Mouse (Mus musculus) gastrocnemius, postnatal 4 days (tissue): ENCODE results near the gene Olfr826. TPM values are rescaled to one million over a fixed set of nuclear protein-coding genes. Genes with fewer than 3 reads are reported as not detected.
"Not testable (repeated sequence)": the region's sequence is repeated elsewhere in the genome, so short reads cannot be mapped to it uniquely, and the experiment has no call there.

Experiments used
- DNase-seq, 2 experiments: peaks; one replicate each; pipeline ENCODE4 v3.0.0; 2021 to 2022; ENCODE audit warnings: low spot score in 2 of 2, mixed read lengths in 2 of 2
- long read RNA-seq, 2 experiments: library from polyadenylated mRNA; stranded (forward); transcript quantifications; one replicate each; pipeline ENCODE4 v2.0.0; 2021
- total RNA-seq, 2 experiments: library from RNA; stranded (reverse); gene quantifications; 2 replicates each; pipeline ENCODE4 v1.2.3; 2021

The Olfr826 gene
- not detected for total RNA-seq
- long read RNA-seq, experiment 1 = 0 reads
- long read RNA-seq, experiment 2 = 0 reads

GRCm38 (mm10) chr10:130184086-130184485 lies at the start of gene Olfr826:
Gene Olfr826 (minus strand): TSS chr10:130184186.
- DNase-seq = no peak

GRCm38 (mm10) chr10:130232117-130232516 lies 48.1 kb upstream of the Olfr826 start:
- DNase-seq = no peak

- no peak for DNase-seq
Measured at GRCm38 (mm10) chr10:130229584-130229983, 45.6 kb upstream of the Olfr826 start.

GRCm38 (mm10) chr10:130228246-130228645 lies 44.3 kb upstream of the Olfr826 start:
- DNase-seq = peak in 1 of 2 experiments; percentile 22

- DNase-seq = no peak
Measured at GRCm38 (mm10) chr10:130225034-130225433, 41.0 kb upstream of the Olfr826 start.

- no peak for DNase-seq
Measured at GRCm38 (mm10) chr10:130214303-130214702, 30.3 kb upstream of the Olfr826 start, which contains the start of gene Olfr827. Gene Olfr827 (minus strand): TSS chr10:130214403.

- no peak for DNase-seq
Measured at GRCm38 (mm10) chr10:130166666-130167065, 17.3 kb downstream of the Olfr826 start, which contains the start of gene Olfr825. Gene Olfr825 (minus strand): TSS chr10:130166766.

GRCm38 (mm10) chr10:130165196-130165595 lies 18.8 kb downstream of the Olfr826 start:
- no peak for DNase-seq

- no peak for DNase-seq
Measured at GRCm38 (mm10) chr10:130144121-130144520, 39.9 kb downstream of the Olfr826 start.

GRCm38 (mm10) chr10:130142481-130142880 lies 41.5 kb downstream of the Olfr826 start:
- DNase-seq = not testable (repeated sequence)

GRCm38 (mm10) chr10:130134811-130135210 lies 49.2 kb downstream of the Olfr826 start:
- no peak for DNase-seq

- not testable (repeated sequence) for DNase-seq
Measured at GRCm38 (mm10) chr10:130129900-130130299, 54.1 kb downstream of the Olfr826 start, which contains the start of gene Olfr824. Gene Olfr824 (minus strand): TSS chr10:130130000.

Other genes starting within 250 kb of the Olfr826 start
- not detected for gene Olfr818, start 235.1 kb downstream of the Olfr826 start, total RNA-seq
- gene Olfr819, start 216.9 kb downstream of the Olfr826 start, total RNA-seq = not detected
- not detected for gene Olfr247, start 208.0 kb downstream of the Olfr826 start, total RNA-seq
- gene Gm10310, start 199.1 kb downstream of the Olfr826 start, total RNA-seq = not detected
- gene Olfr820, start 171.6 kb downstream of the Olfr826 start, total RNA-seq = not detected
- not detected for gene Olfr821, start 153.8 kb downstream of the Olfr826 start, total RNA-seq
- gene Olfr822, start 113.0 kb downstream of the Olfr826 start, total RNA-seq = not detected
- gene Olfr823, start 68.8 kb downstream of the Olfr826 start, total RNA-seq = not detected
- not detected for gene Olfr824, start 54.2 kb downstream of the Olfr826 start, total RNA-seq
- not detected for gene Olfr825, start 17.4 kb downstream of the Olfr826 start, total RNA-seq
- gene Olfr827, start 30.2 kb upstream of the Olfr826 start, total RNA-seq = not detected
- gene Neurod4, start 96.1 kb upstream of the Olfr826 start, total RNA-seq = not detected
- 1 to 10 TPM; 1.7 to 2.3 TPM for gene Tespa1, start 138.7 kb upstream of the Olfr826 start, total RNA-seq
- not detected for gene Vmn2r84, start 210.1 kb upstream of the Olfr826 start, total RNA-seq
- gene Vmn2r85, start 245.5 kb upstream of the Olfr826 start, total RNA-seq = not detected